Mouse (Mus musculus) limb, embryonic 11.5 days (tissue): ENCODE measurements around the gene Tceanc2. TPM values are rescaled to one million over a fixed set of nuclear protein-coding genes. Genes with fewer than 3 reads are reported as not detected.

ENCODE experiments used
- ATAC-seq: fragments of 200-750 bp; cut with Nextera tagmentation; 2 replicates; pipeline ENCODE4 v1.8.0; 2017; ENCODE audit warnings: low read depth; ENCODE audit not compliant: insufficient number of reproducible peaks, low FRiP score, low TSS enrichment
- DNase-seq: peaks from one replicate; pipeline ENCODE4 v3.0.0-alpha.2; 2015; ENCODE audit warnings: low spot score
- H3K27ac ChIP-seq: fragments of 300-500 bp; sonication (generic); replicated peaks from 2 replicates; pipeline ENCODE4 v1.5.1; 2014; ENCODE audit warnings: low read depth, mild to moderate bottlenecking, low read length
- H3K27me3 ChIP-seq: fragments of 300-500 bp; sonication (generic); 2 replicates; pipeline ENCODE4 v1.6.1; 2014; ENCODE audit warnings: mild to moderate bottlenecking, low read length, mixed read lengths; ENCODE audit not compliant: control insufficient read depth, insufficient read depth
- H3K36me3 ChIP-seq: fragments of 300-500 bp; sonication (generic); 2 replicates; pipeline ENCODE4 v1.6.1; 2014; ENCODE audit warnings: mild to moderate bottlenecking, low read length, moderate library complexity, mixed read lengths; ENCODE audit not compliant: control insufficient read depth, insufficient read depth
- H3K4me1 ChIP-seq: fragments of 300-500 bp; sonication (generic); 2 replicates; pipeline ENCODE4 v1.6.1; 2014; ENCODE audit warnings: low read length, mixed read lengths; ENCODE audit not compliant: control insufficient read depth, insufficient read depth
- H3K4me2 ChIP-seq: fragments of 300-500 bp; sonication (generic); 2 replicates; pipeline ENCODE4 v1.6.1; 2014; ENCODE audit warnings: low read depth, mild to moderate bottlenecking, moderate library complexity; ENCODE audit not compliant: severe bottlenecking
- H3K4me3 ChIP-seq: fragments of 300-500 bp; sonication (generic); 2 replicates; pipeline ENCODE4 v1.5.1; 2014; ENCODE audit warnings: low read depth, low read length
- H3K9ac ChIP-seq: fragments of 300-500 bp; sonication (generic); 2 replicates; pipeline ENCODE4 v1.6.1; 2014; ENCODE audit warnings: mild to moderate bottlenecking, low read length
- H3K9me3 ChIP-seq: fragments of 300-500 bp; sonication (generic); 2 replicates; pipeline ENCODE4 v1.6.1; 2016; ENCODE audit warnings: low read length; ENCODE audit not compliant: control insufficient read depth
- WGBS: fragments of 180-500 bp; shearing (Covaris S2); extraction: QIAGEN DNeasy Blood & Tissue Kit; methylation state at CpG from one replicate; pipeline ENCODE4 v1.1.7; 2014; 5-methylcytosine and 5-hydroxymethylcytosine counted together
- polyA plus RNA-seq: library from polyadenylated mRNA; unstranded; fragments of >200 nt; fragmentation: Nextera tagmentation; extraction: Ambion mirVana; gene quantifications from 2 replicates; pipeline ENCODE4 v1.2.1, GENCODE M21; 2014

Gene Tceanc2
- polyA plus RNA-seq, 1 experiment from 2014 or later = 19.1 TPM

- WGBS = 26% methylated on average over 3 of the region's 3 CpGs
- no peaks in the 10 kb centered on the region for H3K27me3 ChIP-seq
- no peaks in the 10 kb centered on the region for H3K9me3 ChIP-seq
- no peak overlapping the region for H3K27ac ChIP-seq
- H3K4me3 ChIP-seq = no peak overlapping the region
- ATAC-seq (no peak), DNase-seq (peak; percentile 29)
- no peaks in the 10 kb centered on the region; the same call in 1 of the 2 replicates for H3K4me1 ChIP-seq
- H3K36me3 ChIP-seq = peaks cover 6% of the 10 kb centered on the region; the same call in 1 of the 2 replicates
- H3K4me2 ChIP-seq = no peak overlapping the region
- H3K9ac ChIP-seq = no peak overlapping the region
These were observed 6.8 kb upstream of the Tceanc2 start for GRCm38 (mm10) chr4:107185703-107186102.

GRCm38 (mm10) chr4:107183203-107183602, 4.3 kb upstream of the Tceanc2 start:
- DNase-seq (no peak), ATAC-seq (no peak)
- H3K36me3 ChIP-seq = 0 out of 2 replicates have a peak, but pooled peaks cover 3% of the 10 kb centered on the region
- no peaks in the 10 kb centered on the region for H3K9me3 ChIP-seq
- peaks cover 5% of the 10 kb centered on the region; the same call in 1 of the 2 replicates for H3K4me1 ChIP-seq
- H3K4me2 ChIP-seq = no peak overlapping the region
- no peak overlapping the region for H3K4me3 ChIP-seq
- H3K9ac ChIP-seq = no peak overlapping the region
- WGBS = 90% methylated on average over 4 of the region's 4 CpGs
- no peaks in the 10 kb centered on the region for H3K27me3 ChIP-seq
- H3K27ac ChIP-seq = no peak overlapping the region

DNA sequence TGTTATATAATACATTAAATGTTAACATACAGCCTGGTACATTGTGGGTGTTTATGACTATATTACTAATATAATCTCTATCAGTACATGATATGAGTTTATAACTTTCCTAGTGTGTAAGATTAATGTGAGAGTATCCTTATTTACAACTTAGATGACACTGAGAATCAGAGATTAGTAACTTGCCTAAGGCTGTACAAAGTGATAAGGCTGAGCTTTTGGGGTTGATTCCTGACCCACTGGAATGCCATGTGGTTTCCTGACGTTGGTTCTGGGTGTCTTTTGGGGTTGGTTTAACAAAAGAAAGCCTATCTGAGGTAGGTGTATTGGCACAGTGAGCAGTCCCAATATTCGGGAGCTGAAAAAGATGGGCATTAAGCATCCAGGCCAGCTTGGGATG, 3.9 kb upstream of the Tceanc2 start:
- Histone ChIP-seq H3K4me3 (no peak overlapping the region), H3K36me3 (0 out of 2 replicates have a peak, but pooled peaks cover 3% of the 10 kb centered on the region), H3K27me3 (no peaks in the 10 kb centered on the region), H3K27ac (no peak overlapping the region), H3K4me2 (no peak overlapping the region), H3K9ac (no peak overlapping the region), H3K4me1 (peaks cover 5% of the 10 kb centered on the region; the same call in 1 of the 2 replicates), H3K9me3 (no peaks in the 10 kb centered on the region)
- 73% methylated on average over 2 of the region's 2 CpGs for WGBS
- no peak for ATAC-seq
- no peak for DNase-seq

DNA sequence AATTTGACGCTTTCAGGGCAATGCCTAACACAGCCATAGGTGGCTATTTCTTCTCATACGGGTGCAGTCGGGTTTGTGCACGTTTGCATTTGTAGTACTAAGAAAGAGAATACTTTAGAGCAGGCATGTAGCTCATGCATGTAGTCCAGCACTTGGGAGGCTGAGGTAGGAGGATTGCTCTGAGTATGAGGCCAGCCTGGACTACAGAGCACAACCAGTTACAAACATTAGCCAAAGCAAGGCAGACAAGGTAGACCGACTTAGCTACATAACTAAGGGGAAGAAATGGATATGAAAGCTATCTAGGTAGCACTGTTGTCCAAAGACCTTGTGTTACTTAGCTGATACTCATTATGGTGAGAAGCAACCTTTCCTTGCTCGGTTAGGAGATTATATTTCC, 3.0 kb upstream of the Tceanc2 start:
- WGBS = 91% methylated on average over 6 of the region's 6 CpGs

GRCm38 (mm10) chr4:107180746-107181145, 1.8 kb upstream of the Tceanc2 start:
- no peak overlapping the region for H3K27ac ChIP-seq
- H3K36me3 ChIP-seq = no peaks in the 10 kb centered on the region
- DNase-seq (no peak), ATAC-seq (no peak)
- no peak overlapping the region for H3K4me2 ChIP-seq
- H3K4me3 ChIP-seq = no peak overlapping the region
- H3K4me1 ChIP-seq = peaks cover 12% of the 10 kb centered on the region; the same call in 1 of the 2 replicates
- H3K9me3 ChIP-seq = no peaks in the 10 kb centered on the region
- no peaks in the 10 kb centered on the region for H3K27me3 ChIP-seq
- no peak overlapping the region for H3K9ac ChIP-seq

More for the DNA sequence above, 3.0 kb upstream of the Tceanc2 start:
- no peaks in the 10 kb centered on the region for H3K36me3 ChIP-seq
- H3K4me2 ChIP-seq = no peak overlapping the region
- H3K27ac ChIP-seq = no peak overlapping the region
- DNase-seq = no peak
- H3K4me1 ChIP-seq = peaks cover 11% of the 10 kb centered on the region; the same call in 1 of the 2 replicates
- H3K9me3 ChIP-seq = no peaks in the 10 kb centered on the region
- H3K9ac ChIP-seq = no peak overlapping the region
- no peaks in the 10 kb centered on the region for H3K27me3 ChIP-seq
- ATAC-seq = no peak
- H3K4me3 ChIP-seq = no peak overlapping the region

- Histone ChIP-seq H3K4me2 (peak overlapping the region; percentile 66), H3K36me3 (no peaks in the 10 kb centered on the region), H3K4me3 (peak overlapping the region; percentile 98), H3K9ac (peak overlapping the region; percentile 89), H3K27ac (no peak overlapping the region; the same call in 1 of the 2 replicates), H3K9me3 (no peaks in the 10 kb centered on the region), H3K4me1 (peaks cover 12% of the 10 kb centered on the region; the same call in 1 of the 2 replicates), H3K27me3 (no peaks in the 10 kb centered on the region)
- WGBS = 10% methylated on average over 8 of the region's 8 CpGs
- ATAC-seq = no peak
- DNase-seq = peak; percentile 28
These were observed 645 bp upstream of the Tceanc2 start for GRCm38 (mm10) chr4:107179561-107179960.

DNA sequence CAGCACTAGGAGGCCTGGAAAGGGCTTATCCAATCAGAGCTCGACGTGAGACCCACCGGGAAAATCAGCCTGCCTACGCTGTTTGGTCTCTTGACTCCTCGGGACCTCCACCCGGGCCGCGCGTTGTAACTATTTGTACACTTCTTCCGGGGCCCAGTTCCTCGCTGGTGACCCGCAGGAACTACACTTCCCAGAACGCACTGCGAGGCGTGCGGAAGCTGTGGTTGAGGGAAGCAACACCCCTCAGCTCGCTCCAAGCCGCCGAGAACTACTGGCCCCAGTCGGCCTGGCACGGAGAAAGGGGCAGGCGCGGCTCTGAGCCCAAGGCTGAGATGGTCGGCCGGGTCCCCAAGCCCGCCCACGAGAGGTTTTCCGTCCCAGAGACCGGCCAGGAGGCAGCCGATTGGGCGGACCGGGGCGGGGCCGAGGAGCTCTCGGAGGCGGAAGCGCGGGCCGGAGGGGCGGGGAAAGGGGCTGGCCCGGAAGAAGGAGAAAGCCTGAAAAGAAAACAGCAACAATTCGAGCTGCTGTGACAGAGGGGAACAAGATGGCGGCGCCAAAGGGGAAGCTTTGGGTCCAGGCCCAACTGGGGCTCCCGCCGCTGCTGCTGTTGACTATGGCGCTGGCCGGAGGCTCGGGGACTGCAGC, 610 bp downstream of the Tceanc2 start, which contains the start of gene Tmem59:
Tmem59 (plus strand) TSS at position 218 of the 648 bp plus-strand sequence.
- Histone ChIP-seq H3K4me2 (peak within 1 kb of the TSS; percentile 66), H3K27me3 (no peaks in the 10 kb centered on the region), H3K4me1 (peaks cover 12% of the 10 kb centered on the region; the same call in 1 of the 2 replicates), H3K36me3 (no peaks in the 10 kb centered on the region), H3K27ac (peak within 1 kb of the TSS; percentile 85), H3K4me3 (peak within 1 kb of the TSS; percentile 98), H3K9ac (peak within 1 kb of the TSS; percentile 89), H3K9me3 (no peaks in the 10 kb centered on the region)
- under 1% methylated on average over 49 of the region's 49 CpGs for WGBS
- ATAC-seq (peak; percentile 92), DNase-seq (peak; percentile 97)

GRCm38 (mm10) chr4:107177506-107177905, 1.4 kb downstream of the Tceanc2 start:
- H3K27ac ChIP-seq = no peak overlapping the region
- no peaks in the 10 kb centered on the region for H3K9me3 ChIP-seq
- 51% methylated on average over 11 of the region's 11 CpGs for WGBS
- ATAC-seq = no peak
- DNase-seq = no peak
- H3K4me2 ChIP-seq = peak overlapping the region; percentile 66
- no peaks in the 10 kb centered on the region for H3K27me3 ChIP-seq
- no peaks in the 10 kb centered on the region; the same call in 1 of the 2 replicates for H3K36me3 ChIP-seq
- peak overlapping the region; percentile 98 for H3K4me3 ChIP-seq
- H3K9ac ChIP-seq = peak overlapping the region; percentile 89
- peaks cover 12% of the 10 kb centered on the region; the same call in 1 of the 2 replicates for H3K4me1 ChIP-seq
